ENCODE assay signal across 9 mouse cellular contexts in the genomic region with DNA sequence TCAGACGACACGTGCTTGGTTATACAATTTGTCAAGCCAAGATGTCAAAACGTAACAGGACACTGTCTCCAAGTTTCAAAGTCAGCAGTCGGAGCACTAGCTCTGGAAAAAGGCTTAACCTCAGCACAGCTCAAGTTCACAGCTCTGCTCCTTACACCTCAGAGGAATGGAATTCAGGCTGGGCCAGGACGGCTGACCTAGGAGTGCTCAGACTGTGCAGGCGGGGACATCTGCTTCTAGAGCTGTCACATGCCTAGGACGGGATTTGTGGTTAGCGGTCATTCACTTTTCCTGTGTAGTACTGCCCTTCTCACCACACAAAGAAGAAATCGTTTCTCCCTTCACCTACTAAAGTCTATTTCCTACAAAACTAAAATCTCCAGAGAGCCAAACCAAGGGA. TPM values are rescaled to one million over a fixed set of nuclear protein-coding genes. Genes with fewer than 3 reads are reported as not detected.
A peak's percentile ranks its signal among the peaks of the same experiment; 100 is the strongest.
DNase-seq lines count a peak whose midpoint lies in the region; ATAC-seq and TF ChIP-seq lines count a peak whose summit lies in the region.
"Had no signal": no experiment of that assay in that cellular context is flagged by ENCODE, and none has a peak within 500 bp of the region (broad histone marks: within the 10 kb centered on the region; RNA-seq: fewer than 3 reads in every experiment).

No protein-coding gene starts in this region.

- WGBS in heart, embryonic 11.5 days (ENCODE audit: insufficient replicate concordance): 10% methylated on average over 9 of the region's 9 CpGs
- WGBS in stomach, embryonic 16.5 days: 10% methylated on average over 9 of the region's 9 CpGs

- no peak for TF ChIP-seq CTCF in C2C12 (IDR thresholded peaks at IDR 0.05; ENCODE audit: control insufficient read depth, insufficient read depth, insufficient read length)

- no peaks in the 10 kb centered on the region for H3K79me3 ChIP-seq in C2C12 (ENCODE audit: low read depth)

- no peak overlapping the region for H3ac ChIP-seq in C2C12 (ENCODE audit: control insufficient read depth, insufficient read length, low read depth)

- H3K4me1 ChIP-seq in heart, embryonic 11.5 days (ENCODE audit: control insufficient read depth, insufficient read depth, low read length): no peaks in the 10 kb centered on the region
- peaks cover 12% of the 10 kb centered on the region for H3K4me1 ChIP-seq in stomach, embryonic 16.5 days (ENCODE audit: control insufficient read depth, insufficient read depth, low read length)

- peak; percentile 83 for ATAC-seq in common myeloid progenitor, adult 5-6 weeks (replicated peaks; ENCODE audit: low read depth, poor library complexity, severe bottlenecking)
- ATAC-seq in heart, embryonic 11.5 days (replicated peaks; ENCODE audit: insufficient number of reproducible peaks, low FRiP score, low TSS enrichment): peak; percentile 79; the same call in 1 of the 2 replicates
- ATAC-seq in stomach, embryonic 16.5 days (ENCODE audit: insufficient read depth, low FRiP score): peak; percentile 58; the same call in 1 of the 2 replicates

- H3K36me3 ChIP-seq in C2C12 (ENCODE audit: control insufficient read depth, insufficient read depth): no peaks in the 10 kb centered on the region
- no peaks in the 10 kb centered on the region for H3K36me3 ChIP-seq in heart, embryonic 11.5 days (ENCODE audit: control insufficient read depth, insufficient read depth, low read length)
- no peaks in the 10 kb centered on the region for H3K36me3 ChIP-seq in stomach, embryonic 16.5 days (ENCODE audit: control insufficient read depth, insufficient read depth, low read length)
- H3K36me3 ChIP-seq: neural tube, embryonic 12.5 days had no signal

- H3K79me2 ChIP-seq in C2C12 (ENCODE audit: control insufficient read depth, insufficient read depth): peaks cover 6% of the 10 kb centered on the region

- peak overlapping the region; percentile 2 for H3K27ac ChIP-seq in heart, embryonic 11.5 days (ENCODE audit: low read depth, low read length)
- no peak overlapping the region for H3K27ac ChIP-seq in stomach, embryonic 16.5 days (ENCODE audit: low read length)
- H3K27ac ChIP-seq: neural tube, embryonic 12.5 days had no signal

- H3K4me3 ChIP-seq in C2C12 (ENCODE audit: insufficient read depth, poor library complexity, severe bottlenecking): no peak overlapping the region
- H3K4me3 ChIP-seq in heart, embryonic 11.5 days (ENCODE audit: low read depth, low read length): no peak overlapping the region
- no peak overlapping the region for H3K4me3 ChIP-seq in stomach, embryonic 16.5 days (replicated peaks; ENCODE audit: low read length)
- H3K4me3 ChIP-seq: neural tube, embryonic 12.5 days had no signal

- H3K9ac ChIP-seq in heart, embryonic 11.5 days (ENCODE audit: low read depth, low read length): no peak overlapping the region
- H3K9ac ChIP-seq in stomach, embryonic 16.5 days (ENCODE audit: low read length): no peak overlapping the region; the same call in 1 of the 2 replicates
- H3K9ac ChIP-seq: neural tube, embryonic 12.5 days had no signal

- no peaks in the 10 kb centered on the region for H3K27me3 ChIP-seq in C2C12 (ENCODE audit: control insufficient read depth, insufficient read depth, insufficient read length)
- H3K27me3 ChIP-seq in heart, embryonic 11.5 days (ENCODE audit: control insufficient read depth, insufficient read depth, low read length): no peaks in the 10 kb centered on the region
- no peaks in the 10 kb centered on the region for H3K27me3 ChIP-seq in stomach, embryonic 16.5 days (ENCODE audit: control insufficient read depth, insufficient read depth, low read length)
- H3K27me3 ChIP-seq: neural tube, embryonic 12.5 days had no signal

- no peaks in the 10 kb centered on the region for H3K9me3 ChIP-seq in heart, embryonic 11.5 days (replicated peaks; ENCODE audit: control insufficient read depth, low read length)
- H3K9me3 ChIP-seq in stomach, embryonic 16.5 days (replicated peaks; ENCODE audit: control insufficient read depth, low read length): no peaks in the 10 kb centered on the region
- H3K9me3 ChIP-seq: neural tube, embryonic 12.5 days had no signal

- peak; percentile 54 to 81 for DNase-seq in kidney, postnatal 25 days
- no peak for DNase-seq in cerebellum, adult 11-12 months
- DNase-seq in cerebellum, adult 11 months: no peak
- DNase-seq in layer of hippocampus, postnatal 10 days (ENCODE audit: low spot score in 2 of 2): no peak

- H3K4me2 ChIP-seq in heart, embryonic 11.5 days: no peak overlapping the region
- H3K4me2 ChIP-seq in stomach, embryonic 16.5 days (ENCODE audit: low read depth, low read length): no peak overlapping the region
- H3K4me2 ChIP-seq: neural tube, embryonic 12.5 days had no signal

TF ChIP-seq in C2C12, 6 proteins besides CTCF, POLR2A, EP300 and RAD21:
- TF ChIP-seq MAX (IDR thresholded peaks at IDR 0.05) (peak; percentile 85), MYOG (IDR thresholded peaks at IDR 0.05; ENCODE audit: control insufficient read depth, extremely low read depth, insufficient read length) (no peak), USF1 (IDR thresholded peaks at IDR 0.05; ENCODE audit: low read depth) (peak; percentile 87), MYOD1 (IDR thresholded peaks at IDR 0.05; ENCODE audit: control insufficient read depth, insufficient read length, low read depth) (peak; percentile 66)

RNA-seq across cellular contexts. Expression of a gene that starts 3.9 kb away (rescaled TPM):
- 9.1 TPM for polyA plus RNA-seq in C2C12 (2012; fragmentation: generic; extraction: Trizol)
- 3.8 and 4.1 TPM in 2 replicates for total RNA-seq in common myeloid progenitor, adult 5-6 weeks (2017)
- polyA plus RNA-seq in heart, embryonic 11.5 days (2014; fragmentation: Nextera tagmentation; extraction: Ambion mirVana): 12.5 and 14.5 TPM in 2 replicates
- 14.7 and 15.0 TPM in 2 replicates for polyA plus RNA-seq in stomach, embryonic 16.5 days (2015; fragmentation: Nextera tagmentation; extraction: Ambion mirVana)
- total RNA-seq in layer of hippocampus, postnatal 10 days (2021): 10 to 100 TPM; 43.0 to 47.6 TPM

RNA-seq across cellular contexts. Expression of a gene that starts 22.1 kb away (rescaled TPM):
- polyA plus RNA-seq in C2C12 (2012; fragmentation: generic; extraction: Trizol): 0.16 TPM
- not detected in 2 replicates for total RNA-seq in common myeloid progenitor, adult 5-6 weeks (2017)
- polyA plus RNA-seq in heart, embryonic 11.5 days (2014; fragmentation: Nextera tagmentation; extraction: Ambion mirVana): 0.67 and 1.3 TPM in 2 replicates
- 0.15 and 0.21 TPM in 2 replicates for polyA plus RNA-seq in stomach, embryonic 16.5 days (2015; fragmentation: Nextera tagmentation; extraction: Ambion mirVana)
- total RNA-seq in layer of hippocampus, postnatal 10 days (2021): under 1 TPM in 1 of 2 experiments, not detected in 1; 0.11 TPM

RNA-seq across cellular contexts. Expression of a gene that starts 48.4 kb away (rescaled TPM):
- 253 TPM for polyA plus RNA-seq in C2C12 (2012; fragmentation: generic; extraction: Trizol)
- total RNA-seq in common myeloid progenitor, adult 5-6 weeks (2017): 115 and 122 TPM in 2 replicates
- 125 and 268 TPM in 2 replicates for polyA plus RNA-seq in heart, embryonic 11.5 days (2014; fragmentation: Nextera tagmentation; extraction: Ambion mirVana)
- 358 and 361 TPM in 2 replicates for polyA plus RNA-seq in stomach, embryonic 16.5 days (2015; fragmentation: Nextera tagmentation; extraction: Ambion mirVana)
- total RNA-seq in layer of hippocampus, postnatal 10 days (2021): 100 to 1,000 TPM; 205 to 226 TPM

RNA-seq across cellular contexts. Expression of a gene that starts 60.0 kb away (rescaled TPM):
- 5.9 TPM for polyA plus RNA-seq in C2C12 (2012; fragmentation: generic; extraction: Trizol)
- total RNA-seq in common myeloid progenitor, adult 5-6 weeks (2017): 18.0 and 36.4 TPM in 2 replicates
- polyA plus RNA-seq in heart, embryonic 11.5 days (2014; fragmentation: Nextera tagmentation; extraction: Ambion mirVana): 13.2 and 13.7 TPM in 2 replicates
- polyA plus RNA-seq in stomach, embryonic 16.5 days (2015; fragmentation: Nextera tagmentation; extraction: Ambion mirVana): 19.3 and 21.3 TPM in 2 replicates
- 1 to 10 TPM; 3.7 to 4.4 TPM for total RNA-seq in layer of hippocampus, postnatal 10 days (2021)

Comparison
In these comparisons a context has a peak if more than half of its experiments do, and no peak if none do; other contexts are left out.
1. DNase-seq: peak in kidney, postnatal 25 days (2 of 2); none in cerebellum, adult 11-12 months (single experiment), cerebellum, adult 11 months (single experiment) and layer of hippocampus, postnatal 10 days (0 of 2).
2. Peak in every context shown above with its lines, with median percentiles within 50 percentile points of each other: ATAC-seq.